In the genomic region with DNA sequence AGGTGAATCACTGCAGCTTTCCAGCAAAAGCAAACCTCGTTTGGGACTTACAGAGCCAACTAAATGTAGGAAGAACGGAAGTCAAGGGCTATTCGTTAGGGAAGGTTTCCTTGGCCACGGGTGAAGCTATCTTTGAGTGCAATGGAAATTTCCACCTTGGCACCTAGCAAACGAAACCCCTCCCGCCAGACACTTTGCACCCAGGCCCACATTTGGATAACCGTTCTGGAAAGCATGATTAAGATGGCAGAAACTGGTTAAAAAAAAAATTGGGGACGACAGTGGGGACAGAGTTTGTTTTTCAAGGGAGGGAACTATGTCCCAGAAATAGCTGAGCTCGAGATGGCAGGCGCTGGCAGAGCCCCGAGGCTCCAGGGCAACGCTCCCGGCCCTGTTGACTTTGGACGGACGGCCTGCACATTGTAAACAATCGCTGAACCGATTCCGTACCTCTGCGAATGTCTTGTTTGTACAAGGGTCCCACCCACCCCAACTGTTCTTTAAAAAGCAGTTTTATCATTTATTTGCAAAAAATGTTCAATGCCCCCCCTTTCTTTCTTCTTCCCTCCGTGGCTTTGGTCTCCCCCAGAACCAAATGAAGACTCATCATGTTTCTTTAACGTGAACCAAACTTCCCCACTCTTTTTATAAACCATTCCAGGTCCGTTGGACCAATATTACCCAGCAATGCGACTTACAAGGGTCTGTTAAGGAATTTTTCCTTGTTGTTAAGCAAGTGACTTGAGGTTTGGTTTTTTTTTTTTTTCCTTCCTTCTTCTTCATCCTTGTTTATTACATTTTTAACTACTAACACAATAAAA, we compare ENCODE assay signal across 8 mouse cellular contexts. TPM values are rescaled to one million over a fixed set of nuclear protein-coding genes. Genes with fewer than 3 reads are reported as not detected.
A peak's percentile ranks its signal among the peaks of the same experiment; 100 is the strongest.
DNase-seq lines count a peak whose midpoint lies in the region; ATAC-seq and TF ChIP-seq lines count a peak whose summit lies in the region.

No protein-coding gene starts in this region.

- H3K9me3 ChIP-seq in heart, embryonic 10.5 days: no peaks in the 10 kb centered on the region

- no peaks in the 10 kb centered on the region for H3K27me3 ChIP-seq in heart, embryonic 10.5 days (ENCODE audit: insufficient read depth, poor library complexity, severe bottlenecking)
- H3K27me3 ChIP-seq in kidney, adult 2 months (replicated peaks; ENCODE audit: control insufficient read depth, insufficient read depth, low read length): no peaks in the 10 kb centered on the region

- DNase-seq in cerebellum, adult 18-20 months: peak; percentile 11 to 16
- no peak for DNase-seq in heart, embryonic 10.5 days (ENCODE audit: low spot score)
- peak; percentile 88 for DNase-seq in kidney, adult 2 months
- DNase-seq in lung, adult 18-20 months: peak; percentile 75 to 77

- no peak for TF ChIP-seq CTCF in cortical plate, adult 2 months (IDR thresholded peaks at IDR 0.05; ENCODE audit: extremely low read depth, insufficient read depth, low read length)
- no peak for TF ChIP-seq CTCF in kidney, adult 2 months (conservative IDR thresholded peaks at IDR 0.05; ENCODE audit: insufficient read depth, insufficient read length, low read depth, low read length)
- TF ChIP-seq CTCF in olfactory bulb, adult 2 months (IDR thresholded peaks at IDR 0.05; ENCODE audit: insufficient read depth, low read depth, low read length): no peak

- ATAC-seq in cerebellum, adult (ENCODE audit: insufficient number of reproducible peaks, low FRiP score, low TSS enrichment): no peak
- ATAC-seq in inflammation-experienced regulatory T-cells, adult 6 months: no peak

- no peak for TF ChIP-seq POLR2A in cortical plate, adult 2 months (IDR thresholded peaks at IDR 0.05; ENCODE audit: extremely low read depth, insufficient read depth, low read length)
- TF ChIP-seq POLR2A in kidney, adult 2 months (IDR thresholded peaks at IDR 0.05; ENCODE audit: low read depth, low read length): no peak
- TF ChIP-seq POLR2A in olfactory bulb, adult 2 months (IDR thresholded peaks at IDR 0.05; ENCODE audit: insufficient read depth, low read depth, low read length): no peak

- H3K4me1 ChIP-seq in cortical plate, adult 2 months (ENCODE audit: control insufficient read depth, insufficient read depth, low read length): peaks cover 6% of the 10 kb centered on the region
- H3K4me1 ChIP-seq in heart, embryonic 10.5 days: peaks cover 34% of the 10 kb centered on the region
- H3K4me1 ChIP-seq in kidney, adult 2 months (ENCODE audit: control insufficient read depth, insufficient read depth, low read length): peaks cover 18% of the 10 kb centered on the region; the same call in 1 of the 2 replicates
- H3K4me1 ChIP-seq in olfactory bulb, adult 2 months (ENCODE audit: control insufficient read depth, insufficient read depth, low read length): peaks cover 16% of the 10 kb centered on the region

- no peaks in the 10 kb centered on the region for H3K36me3 ChIP-seq in heart, embryonic 10.5 days
- no peaks in the 10 kb centered on the region for H3K36me3 ChIP-seq in kidney, adult 2 months (ENCODE audit: control insufficient read depth, insufficient read depth, low read length)

- H3K4me3 ChIP-seq in cortical plate, adult 2 months (ENCODE audit: insufficient read depth, low read length): no peak overlapping the region; the same call in 1 of the 2 replicates
- peak overlapping the region; percentile 56 for H3K4me3 ChIP-seq in heart, embryonic 10.5 days
- no peak overlapping the region for H3K4me3 ChIP-seq in kidney, adult 2 months (ENCODE audit: insufficient read depth, low read depth, low read length)
- no peak overlapping the region for H3K4me3 ChIP-seq in olfactory bulb, adult 2 months (ENCODE audit: insufficient read depth, low read depth, low read length)

- H3K27ac ChIP-seq in cortical plate, adult 2 months (ENCODE audit: insufficient read depth, low read length): peak overlapping the region; percentile 70; the same call in 1 of the 2 replicates
- peak overlapping the region; percentile 88 for H3K27ac ChIP-seq in heart, embryonic 10.5 days
- peak overlapping the region; percentile 91 for H3K27ac ChIP-seq in kidney, adult 2 months (ENCODE audit: insufficient read depth, low read depth, low read length)
- peak overlapping the region; percentile 84 for H3K27ac ChIP-seq in olfactory bulb, adult 2 months (ENCODE audit: insufficient read depth, low read depth, low read length)

- 13% methylated on average over 23 of the region's 23 CpGs for WGBS in heart, embryonic 10.5 days
- 17% methylated on average over 23 of the region's 23 CpGs for WGBS in kidney, adult 2 months
- WGBS in olfactory bulb, adult 2 months: 47% methylated on average over 23 of the region's 23 CpGs

RNA-seq across cellular contexts. Expression of a gene that starts 57.5 kb away (rescaled TPM):
- polyA plus RNA-seq in cortical plate, adult 2 months (2012; rRNA removed): 0.15 and 0.26 TPM in 2 replicates
- 0.06 TPM in 1 of 2 replicates, not detected in the other for polyA plus RNA-seq in heart, embryonic 10.5 days (2016; fragmentation: Nextera tagmentation; extraction: Ambion mirVana)
- polyA plus RNA-seq in kidney, adult 2 months (2012; rRNA removed): 0.02 and 0.03 TPM in 2 replicates
- not detected in 2 replicates for polyA plus RNA-seq in olfactory bulb, adult 2 months (2012; ENCODE audit: insufficient read depth, insufficient read length, low replicate concordance, missing spikeins)
- polyA plus RNA-seq in inflammation-experienced regulatory T-cells, adult 6 months (2017; shearing (Covaris generic)): not detected
